ENCODE assay signal across 10 mouse cellular contexts in the genomic region with DNA sequence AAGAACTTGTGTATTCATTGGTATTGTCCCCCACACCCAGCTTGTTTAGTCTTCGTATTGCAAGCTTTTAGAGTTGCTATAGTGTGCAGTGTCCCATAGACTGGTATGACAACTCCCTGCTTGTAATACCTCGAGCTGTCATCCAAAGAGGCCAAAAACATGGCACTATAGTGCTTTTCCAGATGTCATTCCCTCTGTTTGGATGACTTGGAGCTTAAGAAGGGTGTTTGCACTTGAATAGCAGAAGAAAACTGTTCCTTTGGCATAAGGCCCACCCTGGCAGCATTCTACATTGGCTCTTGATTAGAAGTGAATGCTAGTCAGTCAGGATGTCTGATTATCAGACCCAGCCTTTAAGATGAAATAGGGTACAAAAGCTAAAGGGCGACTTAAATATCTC. TPM values are rescaled to one million over a fixed set of nuclear protein-coding genes. Genes with fewer than 3 reads are reported as not detected.
DNase-seq lines count a peak whose midpoint lies in the region; ATAC-seq lines count a peak whose summit lies in the region.
"Had no signal": no experiment of that assay in that cellular context is flagged by ENCODE, and none has a peak within 500 bp of the region (broad histone marks: within the 10 kb centered on the region; RNA-seq: fewer than 3 reads in every experiment).

No protein-coding gene starts in this region.

- no peak for ATAC-seq in frontal cortex, adult (ENCODE audit: low TSS enrichment)

- DNase-seq in adrenal gland, postnatal 10 days, result peak; percentile 36
- no peak for DNase-seq in adrenal gland, adult (ENCODE audit: inconsistent age in 2 of 2, low spot score in 1 of 2)
- peak; percentile 22 to 48 for DNase-seq in left cerebral cortex, postnatal 10 days (ENCODE audit: extremely low spot score in 1 of 2, low spot score in 2 of 2)
- DNase-seq in left cerebral cortex, adult 18-20 months (ENCODE audit: low spot score in 2 of 2), result no peak
- peak; percentile 35 for DNase-seq in gastrocnemius, postnatal 10 days
- peak; percentile 49 for DNase-seq in lung, postnatal 10 days
- DNase-seq in natural killer cell, adult 2 months (ENCODE audit: low spot score in 2 of 2), result no peak
- DNase-seq: kidney, postnatal 25 days; thymus, postnatal 4 days had no signal

- intact Hi-C loops in left cerebral cortex, postnatal 10 days (cut with DNase I), result no loop called here

RNA-seq across cellular contexts. Expression of gene Cbfa2t2, which starts 40.7 kb away (rescaled TPM):
- 10 to 100 TPM; 23.9 to 35.6 TPM for total RNA-seq in adrenal gland, postnatal 10 days (2021)
- 10 to 100 TPM; 41.7 to 52.1 TPM for total RNA-seq in left cerebral cortex, postnatal 10 days (2021)
- 10 to 100 TPM; 46.1 to 57.0 TPM for total RNA-seq in left cerebral cortex, adult 18-20 months (2021)
- total RNA-seq in gastrocnemius, postnatal 10 days (2021), result 10 to 100 TPM; 18.4 to 21.6 TPM

Comparison
In these comparisons a context has a peak if more than half of its experiments do, and no peak if none do; other contexts are left out.
1. DNase-seq: peak in adrenal gland, postnatal 10 days (single experiment), left cerebral cortex, postnatal 10 days (2 of 2), gastrocnemius, postnatal 10 days (single experiment) and lung, postnatal 10 days (single experiment); none in adrenal gland, adult (0 of 2), left cerebral cortex, adult 18-20 months (0 of 2) and natural killer cell, adult 2 months (0 of 2).